Mouse (Mus musculus): Measurements from ENCODE around the gene Stk24. TPM values are rescaled to one million over a fixed set of nuclear protein-coding genes. Genes with fewer than 3 reads are reported as not detected.
A peak's percentile ranks its signal among the peaks of the same experiment; 100 is the strongest.
"Not testable (repeated sequence)": the region's sequence is repeated elsewhere in the genome, so short reads cannot be mapped to it uniquely, and the experiment has no call there.

Gene Stk24
- polyA plus RNA-seq, 1 experiment from 2014 or later, result 49.3 TPM

DNA sequence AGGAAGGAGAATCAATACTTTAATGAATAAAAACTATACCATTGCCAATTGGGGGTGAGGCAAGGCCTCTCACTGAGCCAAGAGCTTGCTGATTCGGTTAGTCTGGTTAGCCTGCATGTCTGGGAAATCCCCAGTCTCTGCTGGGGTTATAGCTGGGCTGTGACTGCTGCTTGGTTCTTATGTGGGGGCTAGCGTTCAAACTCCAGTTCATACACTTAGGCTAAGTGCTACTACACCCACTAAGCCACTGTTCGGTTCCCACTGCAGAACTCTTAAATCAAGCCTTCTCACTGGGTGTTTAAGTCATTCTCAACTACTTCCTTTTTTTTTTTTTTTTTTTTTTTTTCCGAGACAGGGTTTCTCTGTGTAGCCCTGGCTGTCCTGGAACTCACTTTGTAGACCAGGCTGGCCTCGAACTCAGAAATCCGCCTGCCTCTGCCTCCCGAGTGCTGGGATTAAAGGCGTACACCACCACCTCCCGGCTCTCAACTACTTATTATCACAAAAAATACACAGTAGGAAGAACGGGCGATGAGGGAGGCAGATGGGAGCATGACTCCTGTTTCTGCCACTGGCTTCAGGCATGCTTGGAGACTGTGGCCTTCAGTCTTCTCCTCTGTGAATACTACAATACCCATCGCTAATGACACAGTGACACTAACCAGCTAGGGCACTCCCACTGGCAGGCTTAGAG, 37.0 kb upstream of the Stk24 start:
- Histone ChIP-seq H3K4me3 (ENCODE audit: low read depth, low read length) (no peak overlapping the region), H3K4me1 (replicated peaks; ENCODE audit: control insufficient read depth, insufficient read depth, low read length) (no peaks in the 10 kb centered on the region), H3K36me3 (ENCODE audit: control insufficient read depth, insufficient read depth, low read length) (no peaks in the 10 kb centered on the region), H3K27ac (ENCODE audit: low read depth) (no peak overlapping the region), H3K9me3 (ENCODE audit: control insufficient read depth, low read length) (0 out of 2 replicates have a peak, but pooled peaks cover 5% of the 10 kb centered on the region), H3K9ac (ENCODE audit: low read length) (no peak overlapping the region), H3K4me2 (ENCODE audit: low read length) (no peak overlapping the region), H3K27me3 (replicated peaks; ENCODE audit: control insufficient read depth, insufficient read depth, low read length) (no peaks in the 10 kb centered on the region)
- 84% methylated on average over 11 of the region's 12 CpGs for WGBS
- no peak for DNase-seq (ENCODE audit: low spot score)
- ATAC-seq (replicated peaks; ENCODE audit: low FRiP score, low TSS enrichment, low read depth), result no peak

- ATAC-seq (replicated peaks; ENCODE audit: low FRiP score, low TSS enrichment, low read depth), result no peak
- 63% methylated on average over 6 of the region's 6 CpGs for WGBS
- DNase-seq (ENCODE audit: low spot score), result no peak
- H3K4me1 ChIP-seq (replicated peaks; ENCODE audit: control insufficient read depth, insufficient read depth, low read length), result no peaks in the 10 kb centered on the region
- H3K9ac ChIP-seq (ENCODE audit: low read length), result no peak overlapping the region
- H3K9me3 ChIP-seq (ENCODE audit: control insufficient read depth, low read length), result no peaks in the 10 kb centered on the region
- no peaks in the 10 kb centered on the region for H3K27me3 ChIP-seq (replicated peaks; ENCODE audit: control insufficient read depth, insufficient read depth, low read length)
- no peaks in the 10 kb centered on the region for H3K36me3 ChIP-seq (ENCODE audit: control insufficient read depth, insufficient read depth, low read length)
- H3K27ac ChIP-seq (ENCODE audit: low read depth), result no peak overlapping the region
- H3K4me2 ChIP-seq (ENCODE audit: low read length), result no peak overlapping the region
- H3K4me3 ChIP-seq (ENCODE audit: low read depth, low read length), result no peak overlapping the region
These were observed 34.9 kb upstream of the Stk24 start for GRCm38 (mm10) chr14:121414635-121415241.

GRCm38 (mm10) chr14:121413726-121414125, 33.9 kb upstream of the Stk24 start:
- H3K36me3 ChIP-seq (ENCODE audit: control insufficient read depth, insufficient read depth, low read length); H3K4me1 ChIP-seq (replicated peaks; ENCODE audit: control insufficient read depth, insufficient read depth, low read length); ATAC-seq (replicated peaks; ENCODE audit: low FRiP score, low TSS enrichment, low read depth); H3K9me3 ChIP-seq (ENCODE audit: control insufficient read depth, low read length); DNase-seq (ENCODE audit: low spot score); H3K27me3 ChIP-seq (replicated peaks; ENCODE audit: control insufficient read depth, insufficient read depth, low read length); H3K4me2 ChIP-seq (ENCODE audit: low read length); H3K27ac ChIP-seq (ENCODE audit: low read depth); H3K9ac ChIP-seq (ENCODE audit: low read length); H3K4me3 ChIP-seq (ENCODE audit: low read depth, low read length): not testable (repeated sequence)
- WGBS, result 97% methylated on average over 1 of the region's 1 CpGs

- Histone ChIP-seq H3K4me1 (replicated peaks; ENCODE audit: control insufficient read depth, insufficient read depth, low read length) (no peaks in the 10 kb centered on the region), H3K36me3 (ENCODE audit: control insufficient read depth, insufficient read depth, low read length) (no peaks in the 10 kb centered on the region), H3K27ac (ENCODE audit: low read depth) (no peak overlapping the region), H3K9me3 (ENCODE audit: control insufficient read depth, low read length) (no peaks in the 10 kb centered on the region), H3K4me3 (ENCODE audit: low read depth, low read length) (no peak overlapping the region), H3K4me2 (ENCODE audit: low read length) (no peak overlapping the region), H3K27me3 (replicated peaks; ENCODE audit: control insufficient read depth, insufficient read depth, low read length) (no peaks in the 10 kb centered on the region), H3K9ac (ENCODE audit: low read length) (no peak overlapping the region)
- no peak for ATAC-seq (replicated peaks; ENCODE audit: low FRiP score, low TSS enrichment, low read depth)
- no peak for DNase-seq (ENCODE audit: low spot score)
- WGBS, result 83% methylated on average over 3 of the region's 3 CpGs
These were observed 29.1 kb upstream of the Stk24 start for GRCm38 (mm10) chr14:121408944-121409343.

- H3K4me2 ChIP-seq (ENCODE audit: low read length), result no peak overlapping the region
- H3K4me1 ChIP-seq (replicated peaks; ENCODE audit: control insufficient read depth, insufficient read depth, low read length), result no peaks in the 10 kb centered on the region
- no peaks in the 10 kb centered on the region for H3K27me3 ChIP-seq (replicated peaks; ENCODE audit: control insufficient read depth, insufficient read depth, low read length)
- H3K4me3 ChIP-seq (ENCODE audit: low read depth, low read length), result no peak overlapping the region
- H3K27ac ChIP-seq (ENCODE audit: low read depth), result no peak overlapping the region
- DNase-seq (ENCODE audit: low spot score), result no peak
- ATAC-seq (replicated peaks; ENCODE audit: low FRiP score, low TSS enrichment, low read depth), result no peak
- no peaks in the 10 kb centered on the region for H3K9me3 ChIP-seq (ENCODE audit: control insufficient read depth, low read length)
- no peaks in the 10 kb centered on the region for H3K36me3 ChIP-seq (ENCODE audit: control insufficient read depth, insufficient read depth, low read length)
- 94% methylated on average over 7 of the region's 7 CpGs for WGBS
- H3K9ac ChIP-seq (ENCODE audit: low read length), result no peak overlapping the region
These were observed 27.1 kb upstream of the Stk24 start for GRCm38 (mm10) chr14:121406943-121407342.

DNA sequence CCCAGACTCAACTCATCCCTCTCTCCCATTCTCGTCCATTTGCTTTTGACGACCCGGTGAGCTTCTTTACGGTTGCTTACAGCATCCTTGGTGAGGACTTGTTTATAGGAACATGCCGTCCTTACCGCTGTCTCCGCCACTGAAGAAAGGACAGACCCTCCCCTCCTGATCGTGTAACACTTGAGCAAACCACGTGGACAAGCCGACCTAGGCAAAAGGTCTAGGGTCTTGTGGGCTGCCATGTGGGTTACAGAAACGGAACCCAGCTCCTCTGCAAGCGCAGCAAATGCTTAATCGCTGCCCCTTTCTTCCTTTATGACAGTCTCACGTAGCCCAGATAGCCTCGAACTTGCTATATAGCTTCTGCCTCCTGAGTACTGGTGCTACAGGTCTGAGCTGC, 25.7 kb upstream of the Stk24 start:
- Histone ChIP-seq H3K4me3 (ENCODE audit: low read depth, low read length) (no peak overlapping the region), H3K4me1 (replicated peaks; ENCODE audit: control insufficient read depth, insufficient read depth, low read length) (no peaks in the 10 kb centered on the region), H3K27ac (ENCODE audit: low read depth) (no peak overlapping the region), H3K9me3 (ENCODE audit: control insufficient read depth, low read length) (no peaks in the 10 kb centered on the region), H3K4me2 (ENCODE audit: low read length) (peak overlapping the region; percentile 45), H3K36me3 (ENCODE audit: control insufficient read depth, insufficient read depth, low read length) (no peaks in the 10 kb centered on the region), H3K27me3 (replicated peaks; ENCODE audit: control insufficient read depth, insufficient read depth, low read length) (no peaks in the 10 kb centered on the region), H3K9ac (ENCODE audit: low read length) (no peak overlapping the region)
- ATAC-seq (replicated peaks; ENCODE audit: low FRiP score, low TSS enrichment, low read depth) (no peak), DNase-seq (ENCODE audit: low spot score) (no peak)
- WGBS, result 38% methylated on average over 15 of the region's 15 CpGs

- Histone ChIP-seq H3K4me2 (ENCODE audit: low read length) (peak overlapping the region; percentile 45), H3K4me1 (replicated peaks; ENCODE audit: control insufficient read depth, insufficient read depth, low read length) (no peaks in the 10 kb centered on the region), H3K36me3 (ENCODE audit: control insufficient read depth, insufficient read depth, low read length) (no peaks in the 10 kb centered on the region), H3K27ac (ENCODE audit: low read depth) (no peak overlapping the region), H3K4me3 (ENCODE audit: low read depth, low read length) (no peak overlapping the region), H3K9ac (ENCODE audit: low read length) (no peak overlapping the region), H3K9me3 (ENCODE audit: control insufficient read depth, low read length) (no peaks in the 10 kb centered on the region), H3K27me3 (replicated peaks; ENCODE audit: control insufficient read depth, insufficient read depth, low read length) (no peaks in the 10 kb centered on the region)
- 45% methylated on average over 12 of the region's 13 CpGs for WGBS
- ATAC-seq (replicated peaks; ENCODE audit: low FRiP score, low TSS enrichment, low read depth), result 0 out of 2 replicates have a peak, but pooled peaks have one; percentile 36
- DNase-seq (ENCODE audit: low spot score), result no peak
These were observed 25.3 kb upstream of the Stk24 start for GRCm38 (mm10) chr14:121405120-121405519.

DNA sequence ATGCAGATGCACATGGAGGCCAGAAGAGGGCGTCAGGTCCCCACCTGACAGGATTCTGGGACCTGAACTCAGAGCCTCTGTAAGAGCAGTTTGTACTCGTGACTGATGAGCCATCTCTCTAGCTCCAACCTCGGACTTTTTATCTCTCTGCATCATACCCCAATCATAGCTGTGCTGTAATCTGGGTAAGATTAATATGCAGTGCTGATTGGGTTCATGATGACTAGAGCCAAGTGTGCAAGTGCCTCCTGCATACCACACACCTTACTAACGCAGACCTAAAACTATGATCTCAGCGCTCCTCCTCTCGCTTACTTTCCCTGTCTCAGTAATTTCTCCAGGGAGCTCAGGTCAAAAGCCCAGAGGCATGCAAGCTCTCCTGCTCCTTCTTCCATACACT, 19.9 kb upstream of the Stk24 start:
- ATAC-seq (replicated peaks; ENCODE audit: low FRiP score, low TSS enrichment, low read depth), result no peak
- WGBS, result 88% methylated on average over 6 of the region's 6 CpGs
- H3K4me2 ChIP-seq (ENCODE audit: low read length), result no peak overlapping the region
- H3K27ac ChIP-seq (ENCODE audit: low read depth), result no peak overlapping the region
- H3K36me3 ChIP-seq (ENCODE audit: control insufficient read depth, insufficient read depth, low read length), result no peaks in the 10 kb centered on the region
- H3K4me1 ChIP-seq (replicated peaks; ENCODE audit: control insufficient read depth, insufficient read depth, low read length), result no peaks in the 10 kb centered on the region
- H3K9me3 ChIP-seq (ENCODE audit: control insufficient read depth, low read length), result no peaks in the 10 kb centered on the region
- DNase-seq (ENCODE audit: low spot score), result no peak
- H3K4me3 ChIP-seq (ENCODE audit: low read depth, low read length), result no peak overlapping the region
- no peak overlapping the region for H3K9ac ChIP-seq (ENCODE audit: low read length)
- no peaks in the 10 kb centered on the region for H3K27me3 ChIP-seq (replicated peaks; ENCODE audit: control insufficient read depth, insufficient read depth, low read length)

GRCm38 (mm10) chr14:121397471-121397870, 17.7 kb upstream of the Stk24 start:
- WGBS, result 38% methylated on average over 1 of the region's 1 CpGs

More at GRCm38 (mm10) chr14:121397471-121397870, 17.7 kb upstream of the Stk24 start:
- no peaks in the 10 kb centered on the region for H3K36me3 ChIP-seq (ENCODE audit: control insufficient read depth, insufficient read depth, low read length)
- no peak overlapping the region for H3K4me2 ChIP-seq (ENCODE audit: low read length)
- H3K9ac ChIP-seq (ENCODE audit: low read length), result no peak overlapping the region
- no peaks in the 10 kb centered on the region for H3K27me3 ChIP-seq (replicated peaks; ENCODE audit: control insufficient read depth, insufficient read depth, low read length)
- no peak overlapping the region for H3K27ac ChIP-seq (ENCODE audit: low read depth)
- ATAC-seq (replicated peaks; ENCODE audit: low FRiP score, low TSS enrichment, low read depth) (no peak), DNase-seq (ENCODE audit: low spot score) (no peak)
- H3K4me3 ChIP-seq (ENCODE audit: low read depth, low read length), result no peak overlapping the region
- no peaks in the 10 kb centered on the region for H3K4me1 ChIP-seq (replicated peaks; ENCODE audit: control insufficient read depth, insufficient read depth, low read length)
- no peaks in the 10 kb centered on the region for H3K9me3 ChIP-seq (ENCODE audit: control insufficient read depth, low read length)
